Mouse (Mus musculus): Measurements from ENCODE around the gene Cnppd1.

DNA sequence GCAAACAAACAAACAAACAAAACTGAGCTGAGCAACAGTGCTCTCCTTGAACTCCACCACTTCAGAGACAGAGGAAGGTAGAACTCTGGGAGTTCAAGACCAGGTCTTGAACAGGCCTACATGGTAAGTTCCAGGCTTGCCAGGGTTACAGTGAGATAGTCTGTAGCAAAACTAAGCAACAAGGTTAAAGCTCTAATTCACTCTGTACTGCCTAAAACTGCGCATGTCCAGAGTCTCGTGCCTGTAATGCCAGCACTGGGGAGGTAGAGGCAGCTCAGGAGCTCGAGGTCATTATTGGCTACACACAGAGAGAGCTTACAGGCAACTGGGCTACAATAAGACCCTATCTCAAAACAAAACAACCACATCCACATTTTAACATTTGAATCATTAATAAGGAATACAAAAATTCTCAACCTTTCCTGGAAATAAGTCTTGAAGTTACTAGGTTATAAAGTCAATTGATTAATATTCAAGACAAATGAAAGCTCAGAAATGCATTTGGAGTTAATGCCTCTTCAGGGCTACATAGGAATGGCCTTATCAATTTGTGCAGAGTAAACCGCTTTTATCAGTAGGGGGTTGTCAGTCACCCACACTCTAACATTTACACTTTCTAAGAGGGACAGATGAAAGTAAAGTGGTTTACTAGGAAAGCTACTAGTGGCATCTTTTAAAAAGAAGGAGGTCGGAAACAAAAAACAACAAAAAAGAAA, 17.2 kb upstream of the Cnppd1 start:
- TF ChIP-seq POLR2A (IDR thresholded peaks at IDR 0.05; ENCODE audit: borderline replicate concordance, control insufficient read depth, low read depth, low read length) (no peak), CTCF (IDR thresholded peaks at IDR 0.05; ENCODE audit: control insufficient read depth, insufficient read depth, low read length) (no peak)
